Mouse (Mus musculus): ENCODE data around the gene Zic5.

Zic5 gene

GRCm38 (mm10) chr14:122464763-122465741 is at the start of gene Zic5:
TSS of gene Zic5 (minus strand) at chr14:122465677.
- peak; percentile 23 for DNase-seq

GRCm38 (mm10) chr14:122513511-122514036 is 48.1 kb upstream of the Zic5 start:
- no peak for DNase-seq

GRCm38 (mm10) chr14:122511519-122511918 is 46.0 kb upstream of the Zic5 start:
- DNase-seq = no peak

GRCm38 (mm10) chr14:122509058-122509457 is 43.6 kb upstream of the Zic5 start:
- no peak for DNase-seq

- no peak for DNase-seq
Measured at GRCm38 (mm10) chr14:122492015-122492414, 26.5 kb upstream of the Zic5 start.

- no peak for DNase-seq
Measured at GRCm38 (mm10) chr14:122491521-122491920, 26.0 kb upstream of the Zic5 start.

- DNase-seq = peak; percentile 29
Measured at GRCm38 (mm10) chr14:122490441-122491328, 25.2 kb upstream of the Zic5 start, which contains the start of gene Gm10837. TSS of gene Gm10837 (plus strand) at chr14:122490586.

GRCm38 (mm10) chr14:122489686-122490414 is 24.4 kb upstream of the Zic5 start:
- no peak for DNase-seq

GRCm38 (mm10) chr14:122489041-122489440 is 23.6 kb upstream of the Zic5 start:
- DNase-seq = no peak

GRCm38 (mm10) chr14:122487366-122487765 is 21.9 kb upstream of the Zic5 start:
- no peak for DNase-seq

GRCm38 (mm10) chr14:122486611-122487010 is 21.1 kb upstream of the Zic5 start:
- no peak for DNase-seq

GRCm38 (mm10) chr14:122485635-122486181 is 20.2 kb upstream of the Zic5 start:
- DNase-seq = no peak

GRCm38 (mm10) chr14:122484844-122485551 is 19.5 kb upstream of the Zic5 start:
- DNase-seq = no peak

- no peak for DNase-seq
Measured at GRCm38 (mm10) chr14:122484458-122484843, 19.0 kb upstream of the Zic5 start.

GRCm38 (mm10) chr14:122483556-122484421 is 18.3 kb upstream of the Zic5 start:
- no peak for DNase-seq

GRCm38 (mm10) chr14:122483024-122483385 is 17.5 kb upstream of the Zic5 start:
- no peak for DNase-seq

GRCm38 (mm10) chr14:122482081-122483023 is 16.9 kb upstream of the Zic5 start:
- DNase-seq = no peak

- DNase-seq = no peak
Measured at GRCm38 (mm10) chr14:122481181-122481580, 15.7 kb upstream of the Zic5 start.

GRCm38 (mm10) chr14:122480355-122480754 is 14.9 kb upstream of the Zic5 start:
- no peak for DNase-seq

Data from kidney, adult 18-20 months (tissue).